Mouse (Mus musculus) midbrain, embryonic 13.5 days (tissue): ENCODE data around the gene Pik3ap1. TPM values are rescaled to one million over a fixed set of nuclear protein-coding genes. Genes with fewer than 3 reads are reported as not detected.

ENCODE experiments used
- ATAC-seq: fragments of 200-750 bp; cut with Nextera tagmentation; 2 replicates; pipeline ENCODE4 v1.8.0; 2017; ENCODE audit warnings: mild to moderate bottlenecking, moderate TSS enrichment, moderate library complexity
- H3K27ac ChIP-seq: fragments of 300-500 bp; sonication (generic); 2 replicates; pipeline ENCODE4 v1.5.1; 2015; ENCODE audit warnings: inconsistent platforms, mild to moderate bottlenecking, moderate library complexity
- H3K27me3 ChIP-seq: fragments of 300-500 bp; sonication (generic); 2 replicates; pipeline ENCODE4 v1.6.1; 2015; ENCODE audit warnings: mild to moderate bottlenecking, inconsistent platforms
- H3K36me3 ChIP-seq: fragments of 300-500 bp; sonication (generic); 2 replicates; pipeline ENCODE4 v1.6.1; 2015; ENCODE audit warnings: mild to moderate bottlenecking, inconsistent platforms
- H3K4me1 ChIP-seq: fragments of 300-500 bp; sonication (generic); replicated peaks from 2 replicates; pipeline ENCODE4 v1.6.1; 2015; ENCODE audit warnings: inconsistent platforms
- H3K4me2 ChIP-seq: fragments of 300-500 bp; sonication (generic); replicated peaks from 2 replicates; pipeline ENCODE4 v1.6.1; 2015; ENCODE audit warnings: moderate library complexity, mild to moderate bottlenecking, inconsistent platforms
- H3K4me3 ChIP-seq: fragments of 300-500 bp; sonication (generic); replicated peaks from 2 replicates; pipeline ENCODE4 v1.5.1; 2015; ENCODE audit warnings: mild to moderate bottlenecking, inconsistent platforms
- H3K9ac ChIP-seq: fragments of 300-500 bp; sonication (generic); replicated peaks from 2 replicates; pipeline ENCODE4 v1.6.1; 2015; ENCODE audit warnings: mild to moderate bottlenecking, inconsistent platforms
- H3K9me3 ChIP-seq: fragments of 300-500 bp; sonication (generic); 2 replicates; pipeline ENCODE4 v1.6.1; 2016; ENCODE audit warnings: mild to moderate bottlenecking, inconsistent platforms
- WGBS: fragments of 180-500 bp; shearing (Covaris S2); methylation state at CpG from one replicate; pipeline ENCODE4 v1.1.7; 2015; 5-methylcytosine and 5-hydroxymethylcytosine counted together
- polyA plus RNA-seq: library from polyadenylated mRNA; unstranded; fragments of >200 nt; fragmentation: Nextera tagmentation; extraction: Ambion mirVana; gene quantifications from 2 replicates; pipeline ENCODE4 v1.2.1, GENCODE M21; 2015

Pik3ap1 gene
- polyA plus RNA-seq, 1 experiment from 2014 or later: 1.4 TPM

GRCm38 (mm10) chr19:41366192-41366853 lies 18.6 kb downstream of the Pik3ap1 start:
- no peaks in the 10 kb centered on the region for H3K4me1 ChIP-seq
- no peak overlapping the region for H3K9ac ChIP-seq
- no peaks in the 10 kb centered on the region for H3K9me3 ChIP-seq
- no peaks in the 10 kb centered on the region for H3K36me3 ChIP-seq
- no peaks in the 10 kb centered on the region for H3K27me3 ChIP-seq
- H3K4me2 ChIP-seq: no peak overlapping the region
- no peak overlapping the region for H3K27ac ChIP-seq
- no peak overlapping the region for H3K4me3 ChIP-seq
- no peak for ATAC-seq
- WGBS: 93% methylated on average over 16 of the region's 16 CpGs

- no peak for ATAC-seq
- H3K36me3 ChIP-seq: no peaks in the 10 kb centered on the region
- WGBS: 92% methylated on average over 5 of the region's 5 CpGs
- no peak overlapping the region for H3K27ac ChIP-seq
- no peak overlapping the region for H3K9ac ChIP-seq
- no peaks in the 10 kb centered on the region for H3K4me1 ChIP-seq
- H3K9me3 ChIP-seq: no peaks in the 10 kb centered on the region
- no peak overlapping the region for H3K4me3 ChIP-seq
- H3K27me3 ChIP-seq: no peaks in the 10 kb centered on the region
- H3K4me2 ChIP-seq: no peak overlapping the region
Observed at GRCm38 (mm10) chr19:41365570-41365969, 19.3 kb downstream of the Pik3ap1 start.

- WGBS: 86% methylated on average over 3 of the region's 3 CpGs
Observed at GRCm38 (mm10) chr19:41364509-41364908, 20.4 kb downstream of the Pik3ap1 start.

GRCm38 (mm10) chr19:41362963-41363362 lies 21.9 kb downstream of the Pik3ap1 start:
- WGBS: 91% methylated on average over 2 of the region's 2 CpGs
- no peaks in the 10 kb centered on the region for H3K9me3 ChIP-seq
- no peak overlapping the region for H3K9ac ChIP-seq
- H3K4me3 ChIP-seq: no peak overlapping the region
- H3K4me1 ChIP-seq: no peaks in the 10 kb centered on the region
- no peak overlapping the region for H3K4me2 ChIP-seq
- H3K27me3 ChIP-seq: no peaks in the 10 kb centered on the region
- H3K36me3 ChIP-seq: no peaks in the 10 kb centered on the region
- ATAC-seq: no peak
- H3K27ac ChIP-seq: no peak overlapping the region

More at GRCm38 (mm10) chr19:41364509-41364908, 20.4 kb downstream of the Pik3ap1 start:
- H3K36me3 ChIP-seq: no peaks in the 10 kb centered on the region
- no peaks in the 10 kb centered on the region for H3K4me1 ChIP-seq
- no peak overlapping the region for H3K27ac ChIP-seq
- no peak overlapping the region for H3K4me2 ChIP-seq
- ATAC-seq: no peak
- H3K9me3 ChIP-seq: no peaks in the 10 kb centered on the region
- H3K27me3 ChIP-seq: no peaks in the 10 kb centered on the region
- H3K4me3 ChIP-seq: no peak overlapping the region
- no peak overlapping the region for H3K9ac ChIP-seq

- no peak for ATAC-seq
- 5% methylated on average over 2 of the region's 2 CpGs for WGBS
- H3K9me3 ChIP-seq: no peaks in the 10 kb centered on the region
- no peak overlapping the region for H3K9ac ChIP-seq
- no peaks in the 10 kb centered on the region for H3K4me1 ChIP-seq
- H3K4me2 ChIP-seq: no peak overlapping the region
- no peaks in the 10 kb centered on the region for H3K27me3 ChIP-seq
- H3K27ac ChIP-seq: no peak overlapping the region
- no peak overlapping the region for H3K4me3 ChIP-seq
- H3K36me3 ChIP-seq: no peaks in the 10 kb centered on the region
Observed at GRCm38 (mm10) chr19:41360459-41360858, 24.4 kb downstream of the Pik3ap1 start.

GRCm38 (mm10) chr19:41354287-41354951 lies 30.5 kb downstream of the Pik3ap1 start:
- Histone ChIP-seq H3K27ac (no peak overlapping the region), H3K27me3 (no peaks in the 10 kb centered on the region), H3K9ac (no peak overlapping the region), H3K4me2 (no peak overlapping the region), H3K9me3 (no peaks in the 10 kb centered on the region), H3K4me1 (no peaks in the 10 kb centered on the region), H3K36me3 (no peaks in the 10 kb centered on the region), H3K4me3 (no peak overlapping the region)
- no peak for ATAC-seq
- WGBS: 83% methylated on average over 17 of the region's 17 CpGs

- H3K27ac ChIP-seq: no peak overlapping the region
- H3K9me3 ChIP-seq: no peaks in the 10 kb centered on the region
- H3K4me3 ChIP-seq: no peak overlapping the region
- H3K4me2 ChIP-seq: no peak overlapping the region
- WGBS: 93% methylated on average over 3 of the region's 3 CpGs
- H3K27me3 ChIP-seq: no peaks in the 10 kb centered on the region
- no peak overlapping the region for H3K9ac ChIP-seq
- H3K4me1 ChIP-seq: 0 out of 2 replicates have a peak, but pooled peaks cover 3% of the 10 kb centered on the region
- no peaks in the 10 kb centered on the region for H3K36me3 ChIP-seq
- ATAC-seq: no peak
Observed at GRCm38 (mm10) chr19:41349624-41350023, 35.3 kb downstream of the Pik3ap1 start.

- no peak for ATAC-seq
- H3K4me3 ChIP-seq: no peak overlapping the region
- no peaks in the 10 kb centered on the region for H3K9me3 ChIP-seq
- H3K27ac ChIP-seq: no peak overlapping the region
- no peak overlapping the region for H3K4me2 ChIP-seq
- H3K27me3 ChIP-seq: no peaks in the 10 kb centered on the region
- WGBS: 89% methylated on average over 3 of the region's 3 CpGs
- no peak overlapping the region for H3K9ac ChIP-seq
- H3K36me3 ChIP-seq: no peaks in the 10 kb centered on the region
- H3K4me1 ChIP-seq: 0 out of 2 replicates have a peak, but pooled peaks cover 3% of the 10 kb centered on the region
Observed at GRCm38 (mm10) chr19:41348161-41348560, 36.7 kb downstream of the Pik3ap1 start.

- H3K9me3 ChIP-seq: no peaks in the 10 kb centered on the region
- no peaks in the 10 kb centered on the region for H3K27me3 ChIP-seq
- H3K4me2 ChIP-seq: no peak overlapping the region
- no peak for ATAC-seq
- no peak overlapping the region for H3K9ac ChIP-seq
- H3K27ac ChIP-seq: no peak overlapping the region
- H3K36me3 ChIP-seq: no peaks in the 10 kb centered on the region
- 0 out of 2 replicates have a peak, but pooled peaks cover 3% of the 10 kb centered on the region for H3K4me1 ChIP-seq
- 83% methylated on average over 4 of the region's 4 CpGs for whole genome bisulfite sequencing
- no peak overlapping the region for H3K4me3 ChIP-seq
Observed at GRCm38 (mm10) chr19:41347326-41347725, 37.6 kb downstream of the Pik3ap1 start.

- no peak overlapping the region for H3K27ac ChIP-seq
- no peak overlapping the region for H3K9ac ChIP-seq
- ATAC-seq: no peak
- no peak overlapping the region for H3K4me2 ChIP-seq
- H3K4me3 ChIP-seq: no peak overlapping the region
- no peaks in the 10 kb centered on the region for H3K36me3 ChIP-seq
- H3K9me3 ChIP-seq: no peaks in the 10 kb centered on the region
- H3K4me1 ChIP-seq: 0 out of 2 replicates have a peak, but pooled peaks cover 3% of the 10 kb centered on the region
- WGBS: 58% methylated on average over 11 of the region's 11 CpGs
- H3K27me3 ChIP-seq: no peaks in the 10 kb centered on the region
Observed at GRCm38 (mm10) chr19:41346099-41346850, 38.6 kb downstream of the Pik3ap1 start.

- no peaks in the 10 kb centered on the region for H3K9me3 ChIP-seq
- 65% methylated on average over 11 of the region's 11 CpGs for WGBS
- no peak overlapping the region for H3K4me3 ChIP-seq
- H3K9ac ChIP-seq: no peak overlapping the region
- 0 out of 2 replicates have a peak, but pooled peaks cover 3% of the 10 kb centered on the region for H3K4me1 ChIP-seq
- H3K4me2 ChIP-seq: no peak overlapping the region
- no peaks in the 10 kb centered on the region for H3K27me3 ChIP-seq
- no peak overlapping the region for H3K27ac ChIP-seq
- no peak for ATAC-seq
- no peaks in the 10 kb centered on the region for H3K36me3 ChIP-seq
Observed at GRCm38 (mm10) chr19:41345028-41345741, 39.7 kb downstream of the Pik3ap1 start.
